Mouse (Mus musculus): ENCODE measurements at regions not wholly inside any gene's neighbourhood (a gene's known extent, or its start where the extent isn't known, plus 50 kb on each side); places are given as distances from the start of the nearest gene placed in this dataset.
A peak's percentile ranks its signal among the peaks of the same experiment; 100 is the strongest.

GRCm38 (mm10) chrX:58812824-58813223, 96.3 kb upstream of the 4930550L24Rik start:
- DNase-seq: peak in 1 of 2 experiments; percentile 3
